Mouse (Mus musculus) neural tube, embryonic 11.5 days (tissue): ENCODE measurements at regions not wholly inside any gene's neighbourhood (a gene's known extent, or its start where the extent isn't known, plus 50 kb on each side); places are given as distances from the start of the nearest gene placed in this dataset.
A peak's percentile ranks its signal among the peaks of the same experiment; 100 is the strongest.

ENCODE experiments used
- ATAC-seq: fragments of 200-750 bp; cut with Nextera tagmentation; 2 replicates; pipeline ENCODE4 v1.8.0; 2017; ENCODE audit warnings: moderate number of reproducible peaks, mild to moderate bottlenecking, moderate TSS enrichment, moderate library complexity; ENCODE audit not compliant: insufficient read depth, low FRiP score, low TSS enrichment
- DNase-seq: peaks from one replicate; pipeline ENCODE4 v3.0.0-alpha.2; 2015; ENCODE audit warnings: low spot score
- H3K27ac ChIP-seq: fragments of 300-500 bp; sonication (generic); 2 replicates; pipeline ENCODE4 v1.5.1; 2014; ENCODE audit warnings: low read depth, mild to moderate bottlenecking, low read length
- H3K27me3 ChIP-seq: fragments of 300-500 bp; sonication (generic); 2 replicates; pipeline ENCODE4 v1.6.1; 2014; ENCODE audit warnings: mild to moderate bottlenecking, low read length, mixed read lengths; ENCODE audit not compliant: control insufficient read depth, insufficient read depth
- H3K36me3 ChIP-seq: fragments of 300-500 bp; sonication (generic); 2 replicates; pipeline ENCODE4 v1.6.1; 2014; ENCODE audit warnings: mild to moderate bottlenecking, low read length, moderate library complexity, mixed read lengths; ENCODE audit not compliant: control insufficient read depth, insufficient read depth
- H3K4me1 ChIP-seq: fragments of 300-500 bp; sonication (generic); 2 replicates; pipeline ENCODE4 v1.6.1; 2014; ENCODE audit warnings: low read length, mixed read lengths; ENCODE audit not compliant: control insufficient read depth, insufficient read depth
- H3K4me2 ChIP-seq: fragments of 300-500 bp; sonication (generic); 2 replicates; pipeline ENCODE4 v1.6.1; 2014; ENCODE audit warnings: low read depth, mild to moderate bottlenecking, moderate library complexity
- H3K4me3 ChIP-seq: fragments of 300-500 bp; sonication (generic); 2 replicates; pipeline ENCODE4 v1.5.1; 2014; ENCODE audit warnings: low read depth, low read length
- H3K9ac ChIP-seq: fragments of 300-500 bp; sonication (generic); 2 replicates; pipeline ENCODE4 v1.6.1; 2014; ENCODE audit warnings: mild to moderate bottlenecking, low read length
- H3K9me3 ChIP-seq: fragments of 300-500 bp; sonication (generic); 2 replicates; pipeline ENCODE4 v1.6.1; 2016; ENCODE audit warnings: low read length; ENCODE audit not compliant: control insufficient read depth
- WGBS: fragments of 180-500 bp; shearing (Covaris S2); extraction: QIAGEN DNeasy Blood & Tissue Kit; methylation state at CpG from one replicate; pipeline ENCODE4 v1.1.7; 2014; 5-methylcytosine and 5-hydroxymethylcytosine counted together

DNA sequence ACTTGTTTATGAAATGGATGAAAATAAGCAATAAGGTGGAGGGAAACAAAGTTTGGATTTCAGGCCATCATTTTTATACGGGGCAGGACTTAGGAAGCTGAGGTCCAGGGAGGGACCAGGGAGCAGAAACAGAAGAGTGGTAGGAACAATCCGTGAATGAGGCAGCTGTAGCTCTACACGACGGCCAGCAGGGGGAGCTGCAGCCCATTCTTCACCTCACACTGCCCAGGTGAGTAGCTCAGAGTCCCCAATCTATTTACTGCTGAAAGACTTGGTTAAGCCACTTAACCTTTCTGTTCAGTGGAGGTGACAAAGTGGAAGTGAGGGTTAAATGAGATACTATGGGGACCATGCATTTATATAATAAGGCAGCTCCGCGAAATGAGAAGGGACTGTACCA lies 225.7 kb downstream of the Gm45692 start:
- Histone ChIP-seq H3K4me3 (no peak overlapping the region), H3K27me3 (no peaks in the 10 kb centered on the region), H3K27ac (no peak overlapping the region), H3K4me1 (no peaks in the 10 kb centered on the region), H3K4me2 (no peak overlapping the region), H3K9ac (no peak overlapping the region), H3K36me3 (no peaks in the 10 kb centered on the region), H3K9me3 (no peaks in the 10 kb centered on the region)
- WGBS: 32% methylated on average over 6 of the region's 6 CpGs
- DNase-seq: peak; percentile 77
- ATAC-seq: no peak

DNA sequence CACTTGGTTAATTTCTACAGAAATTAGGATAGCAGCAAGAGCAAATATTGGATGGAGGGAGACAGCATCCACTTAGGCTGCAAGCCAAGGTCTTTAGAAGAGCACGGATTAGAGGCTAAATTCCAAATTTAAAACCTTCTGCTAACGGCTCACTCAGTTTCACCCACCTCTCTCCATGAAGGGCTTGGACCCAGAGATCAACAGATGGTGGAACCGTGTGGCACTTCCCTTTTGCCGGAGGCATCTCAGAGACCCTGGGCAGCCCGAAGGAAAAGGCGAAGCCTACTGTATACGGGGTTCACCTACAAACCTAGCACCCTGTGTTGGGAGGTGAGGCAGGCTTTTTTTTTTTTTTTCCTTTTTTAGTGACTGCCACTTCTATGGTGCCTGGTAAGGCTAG lies 229.9 kb downstream of the Gm45692 start:
- no peak for ATAC-seq

DNA sequence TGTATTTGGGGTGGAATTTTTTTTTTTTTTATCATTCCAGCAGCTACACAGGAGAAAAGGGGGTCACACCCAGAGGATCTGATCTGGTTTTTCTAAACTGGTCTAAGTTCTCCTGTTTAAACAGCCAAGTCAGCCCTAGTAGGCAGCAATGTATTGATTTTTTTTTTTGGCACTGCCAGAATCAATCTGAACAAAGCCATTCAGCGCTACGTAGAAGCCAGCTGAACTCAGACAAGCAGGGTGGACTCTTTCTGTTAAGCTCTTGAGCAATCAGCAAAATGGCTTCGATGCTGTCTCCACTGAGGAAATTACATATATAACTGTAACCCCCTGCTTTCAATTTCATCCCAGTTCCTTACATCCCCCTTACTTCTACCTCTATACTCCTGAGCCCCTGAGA lies 230.5 kb downstream of the Gm45692 start:
- WGBS: 88% methylated on average over 3 of the region's 3 CpGs
- no peak overlapping the region for H3K4me3 ChIP-seq
- ATAC-seq (no peak), DNase-seq (no peak)
- H3K27me3 ChIP-seq: no peaks in the 10 kb centered on the region
- H3K9me3 ChIP-seq: no peaks in the 10 kb centered on the region
- no peaks in the 10 kb centered on the region for H3K36me3 ChIP-seq
- H3K4me2 ChIP-seq: no peak overlapping the region
- peaks cover 23% of the 10 kb centered on the region for H3K4me1 ChIP-seq
- no peak overlapping the region for H3K27ac ChIP-seq
- no peak overlapping the region for H3K9ac ChIP-seq

More for the DNA sequence above, 229.9 kb downstream of the Gm45692 start:
- H3K4me2 ChIP-seq: no peak overlapping the region
- no peaks in the 10 kb centered on the region for H3K27me3 ChIP-seq
- WGBS: 88% methylated on average over 7 of the region's 7 CpGs
- no peaks in the 10 kb centered on the region for H3K36me3 ChIP-seq
- H3K27ac ChIP-seq: no peak overlapping the region
- no peak overlapping the region for H3K4me3 ChIP-seq
- no peaks in the 10 kb centered on the region for H3K9me3 ChIP-seq
- H3K4me1 ChIP-seq: peaks cover 19% of the 10 kb centered on the region
- DNase-seq: no peak
- H3K9ac ChIP-seq: no peak overlapping the region

DNA sequence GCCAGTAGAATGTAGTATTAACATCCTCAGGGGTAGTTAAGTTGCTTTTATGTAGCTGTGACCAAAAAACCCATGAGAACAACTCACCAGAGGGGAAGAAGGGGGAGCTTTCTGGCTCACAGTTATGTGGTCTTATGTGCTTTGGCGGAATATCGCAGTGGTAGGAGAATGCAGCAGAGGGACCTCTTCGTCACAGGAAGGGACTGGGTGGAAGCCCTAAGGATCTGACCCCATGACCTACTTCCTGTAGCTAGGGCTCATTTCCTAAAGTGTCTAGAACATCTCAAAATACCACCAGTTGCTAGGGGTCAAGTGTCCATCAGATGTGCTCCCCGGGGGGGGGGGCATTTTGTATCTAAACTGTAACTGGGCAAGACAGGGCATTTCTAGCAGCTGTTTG lies 231.3 kb downstream of the Gm45692 start:
- H3K9ac ChIP-seq: no peak overlapping the region
- H3K27me3 ChIP-seq: no peaks in the 10 kb centered on the region
- H3K9me3 ChIP-seq: no peaks in the 10 kb centered on the region
- H3K4me1 ChIP-seq: peaks cover 25% of the 10 kb centered on the region
- H3K36me3 ChIP-seq: no peaks in the 10 kb centered on the region
- no peak overlapping the region for H3K4me2 ChIP-seq
- H3K4me3 ChIP-seq: no peak overlapping the region
- WGBS: 71% methylated on average over 4 of the region's 4 CpGs
- no peak for ATAC-seq
- no peak for DNase-seq
- H3K27ac ChIP-seq: no peak overlapping the region

DNA sequence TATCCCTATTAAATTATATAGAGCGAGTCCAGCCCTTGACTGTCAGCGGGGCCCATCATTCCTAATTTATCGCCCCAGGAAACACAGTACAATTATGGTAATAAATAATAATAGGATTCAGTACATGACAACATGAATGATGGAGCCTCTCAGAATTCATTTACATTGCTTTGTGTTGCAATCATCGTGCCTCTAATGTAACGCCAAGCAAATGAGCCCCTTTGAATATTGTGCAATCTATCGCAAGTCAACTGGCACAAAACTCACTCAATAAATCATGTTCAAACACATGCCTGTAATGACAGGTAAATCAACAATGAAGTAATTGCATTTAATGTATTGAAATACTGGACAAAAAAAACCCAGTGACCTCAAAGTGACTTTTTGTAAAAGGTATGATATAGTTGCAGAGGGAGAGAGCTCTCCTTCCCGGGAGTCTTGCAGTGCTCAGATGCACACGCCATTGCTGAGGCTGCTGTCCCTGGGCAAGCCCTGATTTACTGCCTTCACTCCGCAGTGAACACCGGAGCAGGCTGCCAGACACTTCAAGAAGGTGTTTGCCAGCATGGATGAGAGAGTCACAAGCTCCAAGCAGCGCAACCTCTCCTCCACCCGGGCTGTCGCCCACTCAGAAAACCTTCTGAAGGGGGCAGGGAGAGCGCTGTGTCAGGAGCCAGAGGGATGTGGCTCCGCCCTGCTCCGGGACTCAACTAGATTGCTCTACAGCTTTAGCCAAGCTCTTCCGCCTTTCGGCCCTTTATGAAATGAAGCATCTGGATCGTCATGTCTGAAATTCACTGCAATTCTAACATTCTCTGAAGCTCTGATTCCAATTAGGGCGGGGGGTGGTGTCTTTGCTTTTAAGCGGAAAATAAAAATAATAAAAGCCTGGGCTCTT lies 232.6 kb downstream of the Gm45692 start:
- peaks cover 25% of the 10 kb centered on the region for H3K4me1 ChIP-seq
- WGBS: 33% methylated on average over 21 of the region's 21 CpGs
- no peaks in the 10 kb centered on the region for H3K36me3 ChIP-seq
- no peak overlapping the region for H3K4me3 ChIP-seq
- DNase-seq (peak; percentile 70), ATAC-seq (peak; percentile 67; the same call in 1 of the 2 replicates)
- peak overlapping the region; percentile 32 for H3K4me2 ChIP-seq
- no peaks in the 10 kb centered on the region for H3K9me3 ChIP-seq
- no peak overlapping the region for H3K9ac ChIP-seq
- H3K27ac ChIP-seq: peak overlapping the region; percentile 69; the same call in 1 of the 2 replicates
- H3K27me3 ChIP-seq: no peaks in the 10 kb centered on the region

DNA sequence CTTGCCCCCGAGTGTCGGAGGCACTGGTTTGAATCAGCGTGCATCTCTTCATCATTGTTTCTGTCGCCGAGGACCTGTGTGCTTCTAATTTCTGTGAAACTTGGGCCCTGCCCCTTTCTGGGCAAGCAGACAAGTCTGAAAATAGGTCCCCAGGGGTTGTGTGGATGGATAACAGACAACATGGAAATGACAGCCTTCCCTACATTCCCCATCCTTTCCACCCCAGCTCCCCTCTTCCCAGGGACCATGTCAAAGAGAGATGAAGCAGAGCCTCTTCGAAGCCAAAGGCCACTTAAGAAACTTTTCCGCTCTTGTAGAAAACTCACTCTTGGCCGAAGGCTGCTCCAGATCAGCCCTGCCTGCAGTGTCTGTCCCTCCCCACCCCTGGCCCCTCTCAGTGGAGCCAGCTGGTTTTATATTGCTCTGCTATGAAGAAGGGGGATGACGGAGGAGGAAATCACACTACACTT lies 233.2 kb downstream of the Gm45692 start:
- Histone ChIP-seq H3K9ac (no peak overlapping the region), H3K9me3 (no peaks in the 10 kb centered on the region), H3K4me2 (peak overlapping the region; percentile 32), H3K36me3 (no peaks in the 10 kb centered on the region), H3K4me1 (peaks cover 25% of the 10 kb centered on the region), H3K27ac (0 out of 2 replicates have a peak overlapping the region, but pooled peaks have one; percentile 69), H3K27me3 (no peaks in the 10 kb centered on the region), H3K4me3 (no peak overlapping the region)
- DNase-seq: peak; percentile 35
- ATAC-seq: no peak
- 47% methylated on average over 9 of the region's 9 CpGs for WGBS

DNA sequence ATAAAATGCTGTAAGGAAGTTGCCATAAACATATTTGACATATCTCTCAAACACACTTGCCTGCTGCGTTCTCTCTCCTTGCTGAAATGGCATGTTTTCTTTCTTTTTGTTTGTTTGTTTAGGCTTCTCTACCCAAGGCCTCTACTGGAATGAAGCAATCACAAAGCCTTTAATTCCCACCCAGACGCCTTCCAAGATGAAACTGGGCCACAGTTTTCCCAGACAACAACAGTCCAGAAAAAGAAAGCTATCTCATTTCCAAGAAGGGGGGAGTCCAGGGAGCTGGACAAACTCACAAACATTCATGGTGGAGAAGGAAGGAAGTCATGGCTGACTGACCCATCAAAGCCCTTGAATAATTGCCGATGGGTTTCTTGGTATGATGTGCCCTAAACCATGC lies 234.1 kb downstream of the Gm45692 start:
- H3K27me3 ChIP-seq: no peaks in the 10 kb centered on the region
- H3K9ac ChIP-seq: no peak overlapping the region
- no peak overlapping the region for H3K27ac ChIP-seq
- H3K4me1 ChIP-seq: peaks cover 25% of the 10 kb centered on the region
- no peaks in the 10 kb centered on the region for H3K9me3 ChIP-seq
- no peak for DNase-seq
- 76% methylated on average over 3 of the region's 3 CpGs for WGBS
- ATAC-seq: no peak
- no peak overlapping the region for H3K4me2 ChIP-seq
- no peaks in the 10 kb centered on the region for H3K36me3 ChIP-seq
- no peak overlapping the region for H3K4me3 ChIP-seq

DNA sequence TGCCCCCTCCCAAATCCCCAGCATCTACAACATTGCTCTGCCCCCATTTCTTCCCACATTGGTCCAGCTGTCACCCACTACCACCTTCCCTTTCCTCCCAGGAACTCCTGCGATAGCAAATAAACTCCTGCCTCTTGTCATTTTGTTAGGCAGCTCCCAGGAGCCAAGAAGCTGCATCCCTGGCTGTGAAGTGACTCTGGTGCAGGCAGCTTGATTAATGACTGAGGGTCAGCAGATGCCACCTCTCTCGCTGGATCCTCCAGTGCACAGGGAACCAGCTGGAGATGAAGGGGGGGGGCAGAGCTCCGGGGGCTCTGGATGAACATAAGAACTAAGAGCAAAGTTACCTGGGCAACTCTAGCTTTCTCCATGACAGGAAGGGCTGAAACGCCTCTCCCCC lies 235.2 kb downstream of the Gm45692 start:
- H3K36me3 ChIP-seq: no peaks in the 10 kb centered on the region
- peak; percentile 63 for DNase-seq
- peaks cover 25% of the 10 kb centered on the region for H3K4me1 ChIP-seq
- no peaks in the 10 kb centered on the region for H3K27me3 ChIP-seq
- H3K9ac ChIP-seq: no peak overlapping the region
- 16% methylated on average over 4 of the region's 4 CpGs for WGBS
- no peaks in the 10 kb centered on the region for H3K9me3 ChIP-seq
- H3K4me3 ChIP-seq: no peak overlapping the region
- ATAC-seq: no peak
- H3K27ac ChIP-seq: no peak overlapping the region
- no peak overlapping the region for H3K4me2 ChIP-seq

DNA sequence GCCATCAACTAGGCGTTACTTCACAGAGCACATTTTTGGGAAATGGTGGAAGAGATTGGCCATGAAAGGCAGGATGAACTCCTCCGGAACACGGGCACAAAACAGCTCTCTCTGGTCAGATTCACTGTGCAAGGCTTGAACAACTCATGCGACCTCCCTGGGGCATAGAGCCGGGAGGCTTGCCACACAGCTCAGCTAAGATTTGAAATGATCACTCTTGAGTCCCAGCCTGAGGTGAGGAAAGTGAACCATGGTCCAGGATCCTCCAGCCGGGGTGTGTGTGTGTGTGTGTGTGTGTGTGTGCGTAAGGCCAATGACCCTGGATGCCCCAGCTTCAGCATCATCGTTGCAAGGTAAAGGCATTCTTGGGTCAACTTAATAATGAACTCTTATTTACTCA lies 237.5 kb downstream of the Gm45692 start:
- Histone ChIP-seq H3K27me3 (no peaks in the 10 kb centered on the region), H3K4me2 (no peak overlapping the region), H3K36me3 (no peaks in the 10 kb centered on the region), H3K4me3 (no peak overlapping the region), H3K4me1 (peaks cover 23% of the 10 kb centered on the region), H3K9me3 (no peaks in the 10 kb centered on the region), H3K9ac (no peak overlapping the region), H3K27ac (no peak overlapping the region)
- no peak for ATAC-seq
- no peak for DNase-seq
- 80% methylated on average over 8 of the region's 8 CpGs for WGBS
